Mouse (Mus musculus): ENCODE results near the gene Ccdc142.
A peak's percentile ranks its signal among the peaks of the same experiment; 100 is the strongest.

Ccdc142 gene

DNA sequence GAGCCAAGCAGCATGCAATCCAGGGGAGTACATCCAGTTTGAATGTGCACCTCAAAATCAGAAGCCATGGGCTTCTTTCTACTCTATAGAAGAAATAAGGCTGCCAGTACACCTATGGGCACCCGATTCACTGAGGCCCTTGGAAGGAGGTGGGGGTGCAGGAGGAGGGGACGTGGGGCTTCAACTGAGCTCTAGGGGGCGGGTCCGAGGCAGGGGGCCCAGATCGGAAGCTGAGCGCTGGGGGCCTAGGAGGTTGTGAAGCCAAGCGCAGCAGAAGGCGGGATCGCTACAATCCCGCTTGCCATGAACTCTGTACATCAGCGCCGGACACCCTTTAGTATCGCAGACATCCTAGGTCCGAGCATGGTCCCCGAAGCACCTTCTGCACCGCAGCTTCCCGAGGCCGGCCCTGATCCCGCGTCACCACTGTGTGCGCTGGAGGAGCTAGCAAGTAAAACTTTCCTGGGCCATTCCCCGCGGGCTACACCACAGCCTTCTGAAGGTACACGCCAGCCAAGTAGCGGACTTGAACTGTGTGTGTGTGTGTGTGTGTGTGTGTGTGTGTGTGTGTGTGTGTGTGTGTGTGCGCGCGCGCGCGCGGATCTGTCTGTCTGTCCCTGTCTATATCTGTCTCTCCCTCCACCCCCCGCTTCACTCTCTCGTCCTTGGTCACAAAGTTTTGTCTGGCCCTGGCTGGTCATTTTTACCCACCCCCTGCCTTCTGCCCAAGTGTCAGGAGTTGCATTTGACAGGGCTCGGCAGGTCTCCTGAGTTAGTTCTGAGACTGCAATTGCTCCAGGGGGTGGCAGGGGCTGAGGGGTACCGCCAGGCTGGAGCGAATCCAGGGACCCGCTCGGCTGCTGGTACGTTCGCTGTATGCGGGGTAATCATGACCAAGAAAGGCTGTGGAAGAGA, 15.0 kb upstream of the Ccdc142 start, which contains the start of gene Lbx2:
TSS of gene Lbx2 (plus strand) at position 247 of the 915 bp plus-strand sequence.
- no peak for DNase-seq

DNA sequence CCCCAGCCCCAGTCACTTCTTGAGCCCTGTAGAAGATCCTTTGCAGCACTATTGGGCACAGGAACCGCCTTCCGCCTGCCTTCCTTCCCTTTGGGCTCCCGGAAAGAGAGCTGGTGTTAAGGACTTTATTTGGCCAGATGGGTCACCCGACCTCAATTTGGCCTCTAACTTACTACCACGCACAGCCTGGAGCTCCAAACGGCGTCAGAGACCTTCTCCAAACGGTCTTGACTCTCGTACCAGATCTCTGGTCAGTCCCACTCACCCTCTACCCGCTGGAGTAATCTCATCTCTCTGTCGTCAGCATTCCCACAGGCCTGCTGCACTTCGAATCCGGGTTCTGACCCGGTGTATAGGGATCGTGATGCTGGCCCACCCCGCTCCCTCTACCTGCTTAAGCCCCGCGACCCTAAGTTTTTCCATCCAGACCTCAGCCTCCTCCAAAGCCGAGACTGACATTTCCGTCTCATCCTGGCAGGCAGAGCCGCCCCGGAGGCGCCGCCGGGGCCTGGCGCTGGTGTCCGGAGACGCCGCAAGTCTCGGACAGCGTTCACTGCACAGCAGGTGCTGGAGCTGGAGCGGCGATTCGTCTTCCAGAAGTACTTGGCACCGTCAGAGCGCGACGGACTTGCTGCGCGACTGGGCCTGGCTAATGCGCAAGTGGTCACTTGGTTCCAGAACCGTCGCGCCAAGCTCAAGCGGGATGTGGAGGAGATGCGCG, 14.0 kb upstream of the Ccdc142 start:
- no peak for DNase-seq

DNA sequence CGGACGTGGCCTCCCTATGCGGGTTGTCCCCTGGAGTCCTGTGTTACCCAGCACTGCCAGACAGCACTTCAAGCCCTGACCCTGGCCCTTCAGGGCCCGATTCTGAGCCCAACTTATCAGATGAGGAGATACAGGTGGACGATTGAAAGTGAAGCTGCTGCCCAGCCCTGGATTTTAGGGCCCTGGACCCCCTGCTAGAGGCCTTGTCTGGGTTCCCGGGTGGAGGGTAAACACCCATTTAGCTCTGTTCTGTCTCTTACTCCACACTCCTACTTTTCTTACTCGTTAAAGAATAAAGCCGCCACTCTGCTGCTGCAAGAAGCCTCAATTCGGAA, 13.5 kb upstream of the Ccdc142 start:
- DNase-seq = no peak

DNA sequence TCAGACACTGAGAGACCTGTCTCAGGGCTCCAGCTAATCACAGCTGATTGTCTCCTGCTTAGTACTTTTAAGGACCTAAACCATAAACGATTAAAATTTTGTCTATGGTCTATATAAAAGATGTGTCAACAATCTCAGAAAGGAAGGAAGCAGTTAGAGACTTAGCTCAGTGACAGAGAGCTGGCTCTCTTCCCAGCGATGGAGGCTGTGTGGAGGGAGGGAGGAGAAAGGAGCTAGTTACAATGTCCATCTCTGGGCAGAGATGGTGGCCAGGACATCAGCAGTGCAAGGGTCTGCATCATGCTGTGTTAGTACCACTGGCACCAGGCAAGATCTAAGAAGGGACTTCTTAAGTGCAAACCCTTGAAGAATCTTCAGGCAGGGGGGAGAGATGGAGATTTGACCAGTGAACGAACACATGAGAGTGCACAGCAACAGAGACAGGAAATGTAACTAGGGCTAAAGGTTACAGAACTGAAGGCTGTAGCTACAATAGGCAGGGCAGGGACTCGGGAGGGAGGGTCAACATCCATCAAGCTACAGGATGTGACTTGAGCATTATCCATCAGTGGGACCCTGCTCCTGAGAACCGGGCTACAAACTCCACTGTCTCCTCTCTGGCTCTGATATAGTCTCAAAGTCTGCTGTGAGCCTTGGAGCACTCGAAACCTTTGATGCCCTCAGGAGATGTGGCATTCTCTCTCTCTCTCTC, 8.8 kb upstream of the Ccdc142 start:
- no peak for DNase-seq

DNA sequence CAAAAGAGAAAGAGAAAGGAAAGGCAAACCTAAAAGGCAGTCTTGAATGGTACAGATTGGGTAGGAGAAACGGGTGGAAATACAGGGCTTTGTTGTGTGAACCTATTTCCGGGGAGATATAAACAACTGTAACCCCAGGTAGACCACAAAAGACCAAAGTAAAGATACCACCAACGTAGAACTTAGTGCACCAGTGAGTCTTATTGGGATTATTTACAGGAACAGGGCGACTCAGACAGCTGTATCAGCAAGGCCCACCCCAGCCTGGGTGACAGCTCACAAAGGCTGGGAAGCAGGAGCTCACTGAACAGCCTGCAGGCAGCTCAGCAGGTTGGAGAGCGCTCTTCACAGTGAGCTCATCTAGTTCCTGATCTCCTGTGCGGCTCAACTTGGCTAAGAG, 5.4 kb upstream of the Ccdc142 start:
- no peak for DNase-seq

DNA sequence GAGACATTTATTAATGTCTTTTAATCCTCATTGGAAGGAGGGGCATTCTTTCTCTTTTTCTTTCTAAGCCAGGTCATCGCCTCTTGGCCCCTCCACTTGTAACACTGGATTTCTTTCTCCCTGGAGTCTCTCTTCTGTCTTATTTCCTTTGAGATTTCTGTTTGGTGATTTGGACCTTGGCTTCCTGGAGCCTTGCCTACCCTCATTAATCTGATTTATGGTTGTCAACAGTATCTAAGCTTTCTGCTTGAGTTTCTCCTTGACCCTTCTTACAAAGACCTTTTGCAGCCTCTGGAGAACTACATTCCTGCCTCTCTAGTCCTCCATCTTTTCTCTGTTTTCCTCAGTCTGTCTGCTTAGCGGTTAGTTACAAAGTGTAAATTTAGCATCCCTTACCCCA, 3.0 kb upstream of the Ccdc142 start:
- no peak for DNase-seq

DNA sequence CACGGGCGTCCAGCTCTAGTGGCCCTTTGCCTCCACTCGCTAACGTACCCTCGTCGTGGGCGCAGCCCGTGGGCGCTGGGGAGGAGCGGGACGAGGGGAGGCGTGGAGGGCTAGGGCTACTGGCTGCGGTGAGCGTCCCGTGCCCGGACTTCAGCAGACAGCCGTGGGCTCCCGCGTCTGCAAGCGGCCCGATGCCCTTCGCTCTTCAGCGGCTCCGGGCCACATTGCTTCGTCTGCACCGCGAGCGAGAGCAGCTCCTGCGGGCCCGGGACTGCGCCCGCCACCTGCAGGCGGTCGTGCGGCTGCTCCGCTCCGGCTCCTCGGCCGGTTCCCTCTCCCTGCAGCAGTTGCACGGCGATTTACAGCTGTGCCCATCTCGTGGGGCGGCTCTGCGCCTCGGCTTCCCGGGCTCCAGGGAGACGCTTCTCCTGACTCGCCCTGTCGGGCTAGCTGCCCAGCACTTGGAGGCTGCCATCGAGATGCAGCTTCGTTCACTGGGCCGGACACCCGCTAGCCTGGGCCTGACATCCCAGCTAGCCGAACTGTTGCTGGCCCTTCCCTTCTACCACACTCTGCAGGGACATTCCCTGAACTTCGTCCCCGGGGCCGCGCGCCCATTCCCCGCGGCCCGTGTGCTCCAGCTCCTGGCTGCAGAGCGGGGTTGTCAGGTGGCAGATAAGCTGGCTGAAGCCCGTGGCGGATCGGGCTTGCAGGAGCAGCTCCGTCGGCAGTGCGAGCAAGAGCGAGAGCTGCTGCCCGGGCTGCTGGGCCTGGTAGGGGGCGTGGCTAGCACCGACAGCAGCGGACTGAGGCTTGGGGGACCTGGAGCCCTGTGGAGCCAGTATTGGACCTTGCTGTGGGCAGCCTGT, 521 bp downstream of the Ccdc142 start:
- peak; percentile 57 for DNase-seq

DNA sequence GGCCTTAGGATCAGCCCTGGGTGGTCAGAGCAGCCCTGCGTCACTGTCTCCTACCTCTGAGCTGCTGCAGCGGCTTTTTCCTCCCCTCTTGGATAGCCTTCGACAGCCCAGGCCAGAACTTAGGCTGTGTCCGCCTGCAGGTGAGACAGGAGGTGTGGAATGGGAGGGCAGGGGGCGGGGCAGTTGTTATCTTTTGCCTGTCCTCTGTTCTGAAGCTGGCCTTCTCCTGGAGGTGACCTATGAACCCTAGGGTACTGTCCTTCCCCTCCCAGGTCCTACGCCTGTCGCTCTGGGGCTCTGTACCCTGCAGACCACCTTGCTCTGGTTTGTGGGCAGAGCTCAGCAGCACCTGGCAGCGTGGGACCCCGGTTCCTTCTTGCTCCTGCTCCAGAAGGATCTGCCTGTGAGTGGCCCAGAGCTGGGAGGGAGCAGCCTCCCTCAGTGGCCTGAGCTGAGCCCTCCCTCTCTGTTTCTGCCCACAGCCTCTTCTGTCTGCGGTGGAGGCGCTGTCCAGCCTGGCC, 1.8 kb downstream of the Ccdc142 start:
- peak; percentile 37 for DNase-seq

DNA sequence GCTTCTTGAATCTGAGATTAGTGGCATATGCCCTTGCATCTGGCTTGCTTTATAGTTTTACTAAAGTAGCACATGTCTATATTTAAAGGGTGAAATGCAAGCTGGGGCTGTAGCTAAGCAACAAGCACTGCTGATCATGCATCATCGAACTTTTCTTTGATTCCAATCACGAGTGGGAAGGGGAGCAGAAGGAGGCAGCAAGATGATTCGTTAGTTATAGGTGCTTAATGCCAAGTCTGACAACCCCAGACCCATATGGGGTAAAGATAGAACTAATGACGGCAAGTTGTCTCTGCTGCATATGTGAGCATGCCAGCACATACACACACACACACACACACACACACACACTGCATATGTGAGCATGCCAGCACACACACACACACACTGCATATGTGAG, 2.8 kb downstream of the Ccdc142 start:
- DNase-seq = peak; percentile 12

DNA sequence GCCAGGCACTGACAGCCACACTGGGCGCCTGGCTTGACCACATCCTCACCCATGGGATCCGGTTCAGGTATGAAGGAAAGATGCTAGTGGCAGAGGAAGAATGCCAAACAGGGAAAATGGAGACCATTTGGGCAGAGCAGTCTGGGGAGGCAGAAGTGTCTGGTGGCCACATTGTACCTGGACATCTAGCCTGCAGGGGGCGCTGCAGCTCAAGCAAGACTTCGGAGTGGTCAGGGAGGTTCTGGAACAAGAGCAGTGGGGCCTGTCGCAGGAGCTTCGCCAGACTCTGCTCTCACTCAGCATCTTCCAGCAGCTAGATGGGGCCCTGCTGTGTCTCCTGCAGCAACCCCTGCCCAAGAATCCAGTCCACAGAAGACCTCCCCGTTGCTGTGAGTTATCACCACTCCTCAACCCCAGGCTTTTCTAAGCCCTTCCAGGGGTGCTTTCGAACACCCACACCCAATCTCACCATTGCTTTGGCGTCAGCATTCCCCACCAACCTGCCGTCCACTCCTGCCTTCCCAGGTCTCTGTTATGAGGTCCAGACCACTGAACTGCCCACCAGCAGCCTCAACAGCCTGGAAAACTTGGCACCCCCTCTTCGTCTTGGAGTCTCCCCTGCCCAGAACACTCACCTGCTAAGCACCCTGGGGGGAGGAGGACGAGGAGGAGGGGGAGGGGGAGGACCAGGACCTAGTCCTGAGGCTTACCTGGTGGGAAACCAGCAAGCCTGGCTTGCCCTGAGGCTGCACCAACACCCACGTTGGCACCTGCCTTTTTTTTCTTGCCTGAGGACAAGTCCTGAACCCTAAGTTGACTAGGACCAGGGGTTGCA, 6.4 kb downstream of the Ccdc142 start:
- peak; percentile 76 for DNase-seq

DNA sequence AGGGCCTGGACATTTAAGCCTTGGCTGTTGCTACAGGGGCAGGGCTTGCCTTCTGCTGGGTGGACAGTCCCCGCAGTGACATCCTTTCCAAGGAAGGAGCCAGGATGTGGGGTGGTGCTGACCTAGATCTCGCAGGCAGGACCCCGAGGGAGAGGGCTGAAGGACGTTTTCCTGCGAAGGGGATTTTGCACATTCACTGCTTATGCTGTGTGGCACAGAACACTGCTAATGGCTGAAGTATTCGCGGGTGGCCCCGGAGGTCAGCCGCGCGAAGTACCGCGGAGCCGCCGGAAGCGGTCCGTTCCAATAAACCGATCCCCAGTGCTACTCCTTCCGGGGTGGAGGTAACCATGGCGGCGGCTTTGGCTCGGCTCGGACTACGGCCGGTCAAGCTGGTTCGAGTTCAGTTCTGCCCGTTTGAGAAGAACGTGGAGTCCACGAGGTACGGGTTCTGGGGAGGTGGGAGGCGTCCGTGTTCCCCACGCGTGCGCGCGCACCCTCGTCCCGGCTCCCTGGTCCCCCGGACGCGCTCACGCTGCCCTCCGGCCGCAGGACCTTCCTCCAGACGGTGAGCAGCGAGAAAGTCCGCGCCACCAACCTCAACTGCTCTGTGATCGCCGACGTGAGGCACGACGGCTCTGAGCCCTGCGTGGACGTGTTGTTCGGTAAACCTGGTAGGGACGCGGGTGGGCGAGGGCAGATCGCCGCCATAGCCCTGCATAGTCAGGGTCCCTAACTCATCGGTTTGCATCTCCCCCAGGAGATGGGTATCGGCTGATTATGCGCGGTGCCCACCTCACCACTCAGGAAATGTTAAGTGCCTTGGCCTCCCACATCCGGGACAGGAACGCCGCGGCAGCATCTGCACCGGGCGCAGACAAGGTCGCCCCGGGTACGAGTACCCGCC, 7.6 kb downstream of the Ccdc142 start, which contains the start of gene Mrpl53:
TSS of gene Mrpl53 (plus strand) at position 279 of the 907 bp plus-strand sequence.
- DNase-seq = peak; percentile 86

DNA sequence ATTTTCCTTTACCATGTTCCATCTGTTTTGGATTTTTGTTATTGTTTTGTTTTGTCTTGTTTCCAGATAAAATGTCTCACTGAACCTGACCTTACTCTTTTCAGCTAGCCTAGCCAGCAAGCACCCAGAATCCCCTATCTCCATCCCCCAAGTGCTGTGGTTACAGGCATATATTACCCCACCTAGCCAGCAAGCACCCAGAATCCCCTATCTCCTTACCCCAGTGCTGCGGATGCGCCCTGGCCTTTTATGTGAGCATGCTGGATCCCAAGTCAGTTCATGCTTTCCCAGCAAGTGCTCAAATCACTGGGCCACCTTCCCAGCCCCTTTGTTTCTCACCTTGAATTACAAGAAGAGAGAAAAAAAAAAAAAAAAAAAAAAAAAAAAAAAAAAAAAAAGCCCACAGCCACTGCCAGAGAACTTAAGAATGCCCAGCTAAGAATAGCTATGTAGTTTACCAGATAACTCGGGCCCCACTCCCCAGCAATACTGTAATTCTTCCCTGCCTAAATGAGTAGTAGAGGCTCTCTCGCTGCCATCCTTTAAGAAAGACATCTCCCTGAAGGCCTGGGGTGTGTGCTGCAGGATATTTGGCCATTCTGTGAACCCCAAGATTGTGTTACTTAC, 10.2 kb downstream of the Ccdc142 start:
- DNase-seq = peak; percentile 17

DNA sequence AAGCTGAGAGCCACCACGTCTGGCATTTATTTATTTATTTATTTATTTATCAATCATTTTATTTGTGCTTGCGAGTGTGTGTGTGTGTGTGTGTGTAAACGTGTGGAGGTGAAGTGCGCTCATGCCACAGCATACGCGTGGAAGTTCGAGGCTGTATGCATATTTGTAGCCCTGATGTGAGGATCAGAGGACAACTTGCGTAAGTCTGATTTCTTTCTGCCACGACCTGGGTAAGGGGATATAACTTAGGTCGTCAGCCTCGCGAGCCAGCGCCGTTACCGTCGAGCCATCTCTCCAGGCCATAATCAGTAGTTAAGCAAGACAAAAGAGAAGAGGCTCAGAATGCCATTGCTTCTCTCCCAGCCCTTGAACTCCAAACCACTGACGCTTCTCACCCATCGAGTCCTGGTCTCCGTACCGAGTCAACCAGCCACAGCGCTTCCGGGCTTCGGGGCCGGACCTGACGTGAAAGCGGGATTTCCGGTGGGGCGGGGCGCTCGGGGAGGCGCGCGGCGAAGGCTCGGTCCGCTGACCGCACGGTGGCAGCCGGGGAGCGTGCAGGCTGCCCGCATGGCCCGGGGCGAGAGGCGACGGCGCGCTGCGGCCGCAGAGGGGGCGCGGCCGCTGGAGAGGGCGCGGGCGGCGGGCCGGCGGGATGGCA, 13.7 kb downstream of the Ccdc142 start, which contains the start of gene Mogs:
TSS of gene Mogs (plus strand) at position 486 of the 661 bp plus-strand sequence.
- peak; percentile 89 for DNase-seq

DNA sequence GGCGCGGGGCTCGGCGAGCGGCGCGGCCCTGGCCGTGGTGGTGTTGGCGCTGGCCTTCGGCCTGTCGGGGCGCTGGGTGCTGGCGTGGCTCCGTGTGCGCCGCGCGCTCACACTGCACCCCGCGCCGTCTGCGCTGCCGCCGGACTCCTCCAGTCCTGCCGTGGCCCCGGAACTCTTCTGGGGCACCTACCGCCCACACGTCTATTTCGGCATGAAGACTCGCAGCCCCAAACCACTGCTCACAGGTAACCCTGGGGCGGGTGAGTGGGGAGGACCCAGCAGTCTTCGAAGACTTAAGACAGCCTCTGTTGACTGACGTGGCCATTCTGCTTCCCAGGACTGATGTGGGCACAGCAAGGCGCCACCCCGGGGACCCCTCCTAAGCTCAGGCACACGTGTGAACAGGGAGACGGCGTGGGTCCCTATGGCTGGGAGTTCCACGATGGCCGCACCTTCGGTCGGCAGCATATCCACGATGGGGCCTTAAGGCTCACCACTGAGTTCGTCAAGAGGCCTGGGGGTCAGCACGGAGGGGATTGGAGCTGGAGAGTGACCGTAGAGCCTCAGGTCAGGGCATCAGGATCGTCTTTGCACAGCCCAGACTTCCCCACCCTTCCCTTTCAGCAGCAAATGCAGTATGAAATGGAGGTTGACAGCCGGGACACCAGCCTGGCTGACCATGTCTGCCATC, 14.4 kb downstream of the Ccdc142 start:
- DNase-seq = peak; percentile 54

DNA sequence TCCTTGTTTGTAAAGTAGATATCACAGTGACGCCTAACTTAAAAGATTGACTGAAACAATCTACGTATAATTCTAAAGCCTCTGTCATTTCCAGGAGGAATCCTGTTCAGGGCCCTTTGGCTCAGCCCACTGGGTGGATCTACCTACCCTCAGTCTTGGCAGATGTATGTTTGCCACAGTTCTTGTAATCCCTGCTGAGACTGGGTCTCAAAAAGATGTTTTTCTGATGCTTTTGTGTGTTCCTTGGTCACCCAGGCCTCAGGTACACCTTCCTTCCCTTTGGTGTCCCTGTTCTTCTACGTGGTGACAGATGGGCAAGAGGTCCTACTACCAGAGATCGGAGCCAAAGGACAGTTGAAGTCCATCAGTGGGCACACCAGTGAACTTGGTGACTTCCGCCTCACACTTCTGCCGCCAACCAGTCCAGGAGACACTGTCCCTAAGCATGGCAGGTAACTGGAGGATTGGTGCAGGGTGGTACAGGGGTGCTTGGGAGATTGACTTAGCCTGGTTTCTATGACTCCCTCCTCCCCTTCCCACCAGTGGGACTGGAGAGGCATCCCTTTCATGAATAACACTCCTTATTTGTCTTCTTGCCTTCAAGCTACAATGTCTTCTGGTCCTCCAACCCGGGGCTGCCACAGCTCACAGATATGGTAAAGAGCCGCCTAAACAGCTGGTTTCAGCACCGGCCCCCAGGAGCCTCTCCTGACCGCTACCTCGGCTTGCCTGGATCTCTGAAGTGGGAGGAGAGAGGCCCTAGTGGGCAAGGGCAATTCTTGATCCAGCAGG, 15.2 kb downstream of the Ccdc142 start:
- peak; percentile 51 for DNase-seq

DNA sequence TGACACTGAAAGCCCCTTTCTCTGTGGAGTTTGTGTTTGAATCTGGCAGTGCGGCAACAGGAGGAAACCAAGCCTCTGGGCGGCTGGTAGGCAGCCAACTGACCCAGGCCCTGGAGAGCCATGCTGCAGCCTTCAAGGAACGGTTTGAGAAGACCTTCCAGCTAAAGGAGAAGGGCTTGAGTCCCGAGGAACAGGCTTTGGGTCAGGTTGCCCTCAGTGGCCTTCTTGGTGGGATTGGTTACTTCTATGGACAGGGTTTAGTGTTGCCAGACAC, 15.7 kb downstream of the Ccdc142 start:
- no peak for DNase-seq

DNA sequence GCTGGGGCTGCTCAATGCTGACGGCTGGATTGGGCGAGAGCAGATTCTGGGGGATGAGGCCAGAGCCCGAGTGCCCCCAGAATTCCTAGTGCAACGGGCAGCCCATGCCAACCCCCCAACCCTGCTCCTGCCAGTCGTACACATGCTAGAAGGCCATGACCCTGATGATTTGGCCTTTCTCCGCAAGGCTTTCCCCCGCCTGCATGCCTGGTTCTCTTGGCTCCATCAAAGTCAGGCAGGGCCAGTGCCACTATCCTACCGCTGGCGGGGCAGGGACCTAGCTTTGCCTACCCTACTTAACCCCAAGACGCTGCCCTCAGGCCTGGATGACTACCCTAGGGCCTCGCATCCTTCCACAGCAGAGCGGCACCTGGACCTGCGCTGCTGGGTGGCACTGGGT, 16.2 kb downstream of the Ccdc142 start:
- DNase-seq = peak; percentile 33

DNA sequence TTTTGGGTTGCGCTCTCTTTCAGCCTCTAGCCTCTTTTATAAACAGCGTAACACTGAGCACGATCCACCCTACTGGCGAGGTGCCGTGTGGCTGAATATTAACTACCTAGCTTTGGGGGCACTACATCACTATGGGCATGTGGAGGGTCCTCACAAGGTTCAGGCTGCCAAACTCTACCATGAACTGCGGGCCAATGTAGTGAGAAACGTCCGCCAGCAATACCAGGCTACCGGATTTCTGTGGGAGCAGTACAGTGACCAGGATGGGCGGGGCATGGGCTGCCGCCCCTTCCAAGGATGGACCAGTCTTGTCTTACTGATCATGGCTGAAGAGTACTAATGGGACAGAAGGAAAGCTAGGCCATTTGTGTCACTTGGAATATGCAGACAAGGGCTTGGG, 17.0 kb downstream of the Ccdc142 start:
- DNase-seq = peak; percentile 36

All from cerebellum, adult 9-10 months (tissue).